Mouse (Mus musculus) forebrain, embryonic 15.5 days (tissue): Measurements from ENCODE around the gene Gm20509. TPM values are rescaled to one million over a fixed set of nuclear protein-coding genes. Genes with fewer than 3 reads are reported as not detected.

Source experiments
- ATAC-seq: fragments of 200-750 bp; cut with Nextera tagmentation; replicated peaks from 2 replicates; pipeline ENCODE4 v1.8.0; 2017; ENCODE audit warnings: mild to moderate bottlenecking, moderate TSS enrichment, moderate library complexity
- H3K27ac ChIP-seq: fragments of 300-500 bp; sonication (generic); replicated peaks from 2 replicates; pipeline ENCODE4 v1.5.1; 2015; ENCODE audit warnings: mild to moderate bottlenecking, inconsistent platforms
- H3K27me3 ChIP-seq: fragments of 300-500 bp; sonication (generic); 2 replicates; pipeline ENCODE4 v1.6.1; 2015; ENCODE audit warnings: inconsistent platforms
- H3K36me3 ChIP-seq: fragments of 300-500 bp; sonication (generic); 2 replicates; pipeline ENCODE4 v1.6.1; 2015; ENCODE audit warnings: mild to moderate bottlenecking, inconsistent platforms
- H3K4me1 ChIP-seq: fragments of 300-500 bp; sonication (generic); 2 replicates; pipeline ENCODE4 v1.6.1; 2015; ENCODE audit warnings: inconsistent platforms
- H3K4me2 ChIP-seq: fragments of 300-500 bp; sonication (generic); replicated peaks from 2 replicates; pipeline ENCODE4 v1.6.1; 2015; ENCODE audit warnings: mild to moderate bottlenecking, inconsistent platforms
- H3K4me3 ChIP-seq: fragments of 300-500 bp; sonication (generic); 2 replicates; pipeline ENCODE4 v1.5.1; 2015; ENCODE audit warnings: mild to moderate bottlenecking, inconsistent platforms
- H3K9ac ChIP-seq: fragments of 300-500 bp; sonication (generic); replicated peaks from 2 replicates; pipeline ENCODE4 v1.6.1; 2015; ENCODE audit warnings: mild to moderate bottlenecking, inconsistent platforms
- H3K9me3 ChIP-seq: fragments of 300-500 bp; sonication (generic); 2 replicates; pipeline ENCODE4 v1.6.1; 2016; ENCODE audit warnings: inconsistent platforms
- WGBS: fragments of 180-500 bp; shearing (Covaris S2); methylation state at CpG from one replicate; pipeline ENCODE4 v1.1.7; 2015; ENCODE audit warnings: mixed read lengths; 5-methylcytosine and 5-hydroxymethylcytosine counted together
- polyA plus RNA-seq: library from polyadenylated mRNA; unstranded; fragments of >200 nt; fragmentation: Nextera tagmentation; extraction: Ambion mirVana; gene quantifications from 2 replicates; pipeline ENCODE4 v1.2.1, GENCODE M21; 2015

The Gm20509 gene
- polyA plus RNA-seq, 1 experiment from 2014 or later: not detected

- ATAC-seq: no peak
- no peak overlapping the region for H3K4me2 ChIP-seq
Measured at GRCm38 (mm10) chr9:73154347-73154746, 52.1 kb downstream of the Gm20509 start.

GRCm38 (mm10) chr9:73157968-73158367 is 55.7 kb downstream of the Gm20509 start:
- Histone ChIP-seq H3K27me3 (no peaks in the 10 kb centered on the region), H3K4me2 (no peak overlapping the region), H3K36me3 (no peaks in the 10 kb centered on the region), H3K4me3 (no peak overlapping the region), H3K9me3 (no peaks in the 10 kb centered on the region), H3K9ac (no peak overlapping the region), H3K4me1 (no peaks in the 10 kb centered on the region; the same call in 1 of the 2 replicates), H3K27ac (no peak overlapping the region)
- ATAC-seq: no peak
- 84% methylated on average over 4 of the region's 4 CpGs for WGBS

More at GRCm38 (mm10) chr9:73154347-73154746, 52.1 kb downstream of the Gm20509 start:
- H3K27me3 ChIP-seq: no peaks in the 10 kb centered on the region
- WGBS: 53% methylated on average over 9 of the region's 9 CpGs
- no peak overlapping the region for H3K27ac ChIP-seq
- H3K9me3 ChIP-seq: no peaks in the 10 kb centered on the region
- no peaks in the 10 kb centered on the region for H3K36me3 ChIP-seq
- H3K4me3 ChIP-seq: no peak overlapping the region
- no peaks in the 10 kb centered on the region for H3K4me1 ChIP-seq
- H3K9ac ChIP-seq: no peak overlapping the region

GRCm38 (mm10) chr9:73159265-73159664 is 57.0 kb downstream of the Gm20509 start:
- no peak overlapping the region for H3K4me3 ChIP-seq
- no peak overlapping the region for H3K27ac ChIP-seq
- WGBS: 46% methylated on average over 1 of the region's 1 CpGs
- H3K4me2 ChIP-seq: no peak overlapping the region
- H3K4me1 ChIP-seq: no peaks in the 10 kb centered on the region; the same call in 1 of the 2 replicates
- H3K9me3 ChIP-seq: no peaks in the 10 kb centered on the region
- H3K36me3 ChIP-seq: no peaks in the 10 kb centered on the region
- 0 out of 2 replicates have a peak, but pooled peaks cover 3% of the 10 kb centered on the region for H3K27me3 ChIP-seq
- H3K9ac ChIP-seq: no peak overlapping the region
- ATAC-seq: no peak

- peak; percentile 78 for ATAC-seq
- no peak overlapping the region for H3K4me3 ChIP-seq
- H3K9me3 ChIP-seq: no peaks in the 10 kb centered on the region
- no peaks in the 10 kb centered on the region for H3K36me3 ChIP-seq
- H3K27ac ChIP-seq: no peak overlapping the region
- no peaks in the 10 kb centered on the region; the same call in 1 of the 2 replicates for H3K4me1 ChIP-seq
- WGBS: 20% methylated on average over 26 of the region's 26 CpGs
- peak overlapping the region; percentile 32 for H3K4me2 ChIP-seq
- no peak overlapping the region for H3K9ac ChIP-seq
- H3K27me3 ChIP-seq: 0 out of 2 replicates have a peak, but pooled peaks cover 3% of the 10 kb centered on the region
Measured at GRCm38 (mm10) chr9:73162571-73163333, 60.5 kb downstream of the Gm20509 start.

GRCm38 (mm10) chr9:73165631-73166030 is 63.4 kb downstream of the Gm20509 start:
- Histone ChIP-seq H3K27me3 (0 out of 2 replicates have a peak, but pooled peaks cover 3% of the 10 kb centered on the region), H3K9ac (no peak overlapping the region), H3K4me3 (no peak overlapping the region), H3K9me3 (no peaks in the 10 kb centered on the region), H3K4me2 (no peak overlapping the region), H3K4me1 (no peaks in the 10 kb centered on the region; the same call in 1 of the 2 replicates), H3K36me3 (no peaks in the 10 kb centered on the region), H3K27ac (no peak overlapping the region)
- 95% methylated on average over 4 of the region's 4 CpGs for WGBS
- no peak for ATAC-seq

Other genes starting within 250 kb of the Gm20509 start
- gene Pygo1, start 176.8 kb upstream of the Gm20509 start, polyA plus RNA-seq: 14.8 and 15.4 TPM in 2 replicates
- gene Dyx1c1, start 143.7 kb upstream of the Gm20509 start, polyA plus RNA-seq: 2.3 and 2.4 TPM in 2 replicates
- gene Gm44503, start 143.6 kb upstream of the Gm20509 start, polyA plus RNA-seq: not detected in 2 replicates
- gene Ccpg1os, start 117.1 kb upstream of the Gm20509 start, polyA plus RNA-seq: 21.5 and 23.8 TPM in 2 replicates
- 46.5 and 47.5 TPM in 2 replicates for gene Ccpg1, start 117.0 kb upstream of the Gm20509 start, polyA plus RNA-seq
- 11.7 and 12.7 TPM in 2 replicates for gene Pigb, start 62.1 kb upstream of the Gm20509 start, polyA plus RNA-seq
- 1.0 and 1.2 TPM in 2 replicates for gene Rab27a, start 57.6 kb upstream of the Gm20509 start, polyA plus RNA-seq
- gene Khdc3, start 634 bp upstream of the Gm20509 start, polyA plus RNA-seq: not detected in 2 replicates
- gene Rsl24d1, start 11.0 kb downstream of the Gm20509 start, polyA plus RNA-seq: 123 and 125 TPM in 2 replicates